Mouse (Mus musculus): ENCODE results near the gene Scn8a.

DNA sequence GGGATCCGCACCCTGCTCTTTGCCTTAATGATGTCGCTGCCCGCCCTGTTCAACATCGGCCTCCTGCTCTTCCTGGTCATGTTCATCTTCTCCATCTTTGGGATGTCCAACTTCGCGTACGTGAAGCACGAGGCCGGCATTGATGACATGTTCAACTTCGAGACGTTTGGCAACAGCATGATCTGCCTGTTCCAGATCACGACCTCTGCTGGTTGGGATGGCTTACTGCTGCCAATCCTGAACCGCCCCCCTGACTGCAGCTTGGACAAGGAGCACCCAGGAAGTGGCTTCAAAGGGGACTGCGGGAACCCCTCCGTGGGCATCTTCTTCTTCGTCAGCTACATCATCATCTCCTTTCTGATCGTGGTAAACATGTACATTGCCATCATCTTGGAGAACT lies 170.0 kb downstream of the Scn8a start:
- TF ChIP-seq POLR2A (IDR thresholded peaks at IDR 0.05; ENCODE audit: borderline replicate concordance, low read depth, low read length) (no peak), CTCF (IDR thresholded peaks at IDR 0.05; ENCODE audit: low read depth, low read length) (no peak)
